Mouse (Mus musculus): ENCODE data around the gene Fam187b. TPM values are rescaled to one million over a fixed set of nuclear protein-coding genes. Genes with fewer than 3 reads are reported as not detected.

Fam187b gene
- polyA plus RNA-seq, 1 experiment = 0.38 TPM

DNA sequence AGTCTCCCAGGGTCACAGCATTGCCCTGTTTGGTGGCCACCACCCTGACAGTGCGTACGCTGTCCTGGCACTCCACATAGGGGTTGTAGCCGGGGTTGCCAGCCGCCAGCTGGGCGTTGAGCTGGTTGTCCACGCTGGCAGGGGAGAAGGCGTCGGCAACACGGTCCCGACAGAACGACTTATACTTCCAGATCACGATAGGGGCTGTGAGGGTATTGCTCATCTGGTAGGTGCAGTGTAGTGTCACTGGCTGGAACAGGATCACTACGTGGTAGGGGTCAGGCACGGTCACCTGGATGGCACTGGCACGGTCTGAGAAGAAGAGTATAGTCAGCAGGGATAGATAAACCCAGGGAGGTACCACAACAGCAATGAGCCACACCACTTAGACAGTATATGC lies 1.7 kb upstream of the Fam187b start:
- Histone ChIP-seq H3K4me3 (ENCODE audit: insufficient read depth, low read length) (no peak overlapping the region), H3K4me1 (ENCODE audit: control insufficient read depth, insufficient read depth, low read length) (no peaks in the 10 kb centered on the region), H3K27ac (ENCODE audit: insufficient read depth, low read length) (no peak overlapping the region)
- TF ChIP-seq CTCF (IDR thresholded peaks at IDR 0.05; ENCODE audit: extremely low read depth, insufficient read depth, low read length) (no peak), POLR2A (IDR thresholded peaks at IDR 0.05; ENCODE audit: extremely low read depth, insufficient read depth, low read length) (no peak)

DNA sequence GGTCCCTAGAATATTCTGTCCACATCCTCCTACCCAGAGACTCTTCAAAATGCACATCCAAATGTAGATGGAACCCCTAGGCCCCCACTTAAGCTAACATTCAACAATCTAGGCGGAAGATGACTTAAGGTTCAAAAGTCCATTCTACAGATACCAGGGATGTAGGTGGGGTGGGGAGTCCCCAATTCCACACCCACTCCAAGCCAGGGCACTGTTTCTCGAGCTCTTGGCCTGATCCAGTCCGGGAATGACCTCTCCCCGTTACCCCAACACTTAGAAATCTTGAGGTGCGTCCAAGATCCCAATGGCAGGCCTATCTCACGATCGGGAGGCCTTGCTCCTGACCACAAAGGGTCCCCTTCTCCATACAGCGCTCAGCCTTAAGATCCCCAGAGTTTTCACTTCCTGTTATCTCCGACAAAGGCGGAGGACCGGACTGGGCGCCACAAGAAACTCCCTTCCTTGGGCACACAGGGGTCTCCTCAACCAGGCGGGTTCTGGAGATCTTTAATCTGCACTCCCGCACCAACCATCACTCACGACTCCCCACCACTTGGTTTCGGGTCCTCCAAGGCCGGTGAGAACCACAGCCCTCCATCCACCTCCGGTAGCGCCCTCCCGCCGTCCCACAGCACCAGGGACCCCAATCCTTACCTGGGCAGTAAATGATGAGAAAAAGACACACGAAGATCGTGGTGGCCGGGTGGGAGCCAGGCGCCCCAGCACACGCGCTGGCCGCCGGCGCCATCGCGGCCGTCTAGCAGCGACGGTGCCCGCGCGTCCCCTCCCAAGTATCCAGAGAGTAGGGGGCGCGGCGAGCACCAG lies 952 bp upstream of the Fam187b start:
- TF ChIP-seq CTCF (IDR thresholded peaks at IDR 0.05; ENCODE audit: extremely low read depth, insufficient read depth, low read length) (no peak), POLR2A (IDR thresholded peaks at IDR 0.05; ENCODE audit: extremely low read depth, insufficient read depth, low read length) (no peak)
- Histone ChIP-seq H3K27ac (ENCODE audit: insufficient read depth, low read length) (peak overlapping the region; percentile 78), H3K4me1 (ENCODE audit: control insufficient read depth, insufficient read depth, low read length) (no peaks in the 10 kb centered on the region), H3K4me3 (ENCODE audit: insufficient read depth, low read length) (peak overlapping the region; percentile 2)

GRCm38 (mm10) chr7:30973251-30973500 lies 414 bp upstream of the Fam187b start, which contains the start of gene Lsr:
Lsr (minus strand) TSS chr7:30973464.
- Histone ChIP-seq H3K4me3 (ENCODE audit: insufficient read depth, low read length) (peak within 1 kb of the TSS; percentile 2), H3K27ac (ENCODE audit: insufficient read depth, low read length) (peak within 1 kb of the TSS; percentile 78), H3K4me1 (ENCODE audit: control insufficient read depth, insufficient read depth, low read length) (no peaks in the 10 kb centered on the region)
- TF ChIP-seq CTCF (IDR thresholded peaks at IDR 0.05; ENCODE audit: extremely low read depth, insufficient read depth, low read length) (no peak), POLR2A (IDR thresholded peaks at IDR 0.05; ENCODE audit: extremely low read depth, insufficient read depth, low read length) (no peak)

DNA sequence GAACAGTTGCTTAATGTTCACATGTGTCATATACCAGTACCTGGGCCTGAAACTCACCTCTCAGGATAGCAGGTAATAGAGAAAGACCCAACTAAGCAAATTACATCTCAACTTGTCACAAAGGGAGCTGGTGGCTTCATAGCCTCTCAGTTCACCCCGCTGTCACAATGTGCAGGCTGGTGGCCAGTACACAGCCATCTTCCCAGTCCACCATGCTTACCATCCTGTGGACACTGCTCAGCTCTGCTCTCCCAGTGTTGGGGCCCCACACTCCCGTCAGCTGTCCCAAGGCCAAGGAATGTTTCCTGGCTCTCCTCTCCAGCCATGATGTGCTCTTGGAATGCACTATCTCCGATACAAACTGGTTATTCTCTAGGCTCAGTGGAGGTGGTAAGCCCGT lies 8.1 kb downstream of the Fam187b start:
- TF ChIP-seq CTCF (IDR thresholded peaks at IDR 0.05; ENCODE audit: extremely low read depth, insufficient read depth, low read length) = no peak
- no peak for TF ChIP-seq POLR2A (IDR thresholded peaks at IDR 0.05; ENCODE audit: extremely low read depth, insufficient read depth, low read length)

GRCm38 (mm10) chr7:30985357-30985756 lies 11.8 kb downstream of the Fam187b start:
- Histone ChIP-seq H3K4me1 (ENCODE audit: control insufficient read depth, insufficient read depth, low read length) (no peaks in the 10 kb centered on the region), H3K27ac (ENCODE audit: insufficient read depth, low read length) (no peak overlapping the region), H3K4me3 (ENCODE audit: insufficient read depth, low read length) (no peak overlapping the region)
- no peak for TF ChIP-seq CTCF (IDR thresholded peaks at IDR 0.05; ENCODE audit: extremely low read depth, insufficient read depth, low read length)
- no peak for TF ChIP-seq POLR2A (IDR thresholded peaks at IDR 0.05; ENCODE audit: extremely low read depth, insufficient read depth, low read length)

More for the DNA sequence above, 8.1 kb downstream of the Fam187b start:
- Histone ChIP-seq H3K4me3 (ENCODE audit: insufficient read depth, low read length) (no peak overlapping the region), H3K27ac (ENCODE audit: insufficient read depth, low read length) (no peak overlapping the region), H3K4me1 (ENCODE audit: control insufficient read depth, insufficient read depth, low read length) (no peaks in the 10 kb centered on the region)

DNA sequence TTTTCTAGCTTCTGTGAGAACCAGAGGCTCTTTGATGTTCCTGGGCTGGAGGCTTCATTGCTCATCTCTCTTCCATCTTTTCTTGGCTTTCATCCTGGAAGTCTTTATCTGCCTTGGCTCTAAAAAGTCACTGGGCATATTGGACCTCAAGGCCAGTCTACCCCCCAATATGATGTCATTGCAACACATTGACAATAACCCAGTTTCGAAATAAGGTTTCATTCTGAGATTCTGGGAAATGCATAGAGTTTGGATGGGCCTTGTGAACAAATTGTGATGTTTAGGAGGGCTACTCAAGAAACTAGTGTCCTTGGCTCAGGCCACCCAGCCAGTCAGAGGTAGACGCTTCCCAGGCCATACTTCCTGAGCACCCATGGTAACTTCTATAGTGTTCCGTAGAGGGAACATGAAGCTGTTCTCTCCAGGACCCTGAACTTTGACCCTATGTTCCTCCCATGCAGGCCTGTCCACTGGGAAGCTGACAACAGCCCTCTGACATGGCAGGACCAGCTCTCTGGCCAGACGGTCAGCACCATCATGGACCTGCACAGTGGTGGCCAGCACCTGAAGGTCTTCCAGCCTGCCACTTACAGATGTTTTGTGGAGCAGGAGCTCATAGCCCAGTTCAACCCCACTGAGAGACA lies 15.1 kb downstream of the Fam187b start:
- TF ChIP-seq CTCF (IDR thresholded peaks at IDR 0.05; ENCODE audit: extremely low read depth, insufficient read depth, low read length) = no peak
- no peak for TF ChIP-seq POLR2A (IDR thresholded peaks at IDR 0.05; ENCODE audit: extremely low read depth, insufficient read depth, low read length)
- H3K4me3 ChIP-seq (ENCODE audit: insufficient read depth, low read length) = no peak overlapping the region
- H3K4me1 ChIP-seq (ENCODE audit: control insufficient read depth, insufficient read depth, low read length) = no peaks in the 10 kb centered on the region
- H3K27ac ChIP-seq (ENCODE audit: insufficient read depth, low read length) = no peak overlapping the region

GRCm38 (mm10) chr7:30992148-30992547 lies 18.6 kb downstream of the Fam187b start:
- H3K27ac ChIP-seq (ENCODE audit: insufficient read depth, low read length) = no peak overlapping the region
- H3K4me1 ChIP-seq (ENCODE audit: control insufficient read depth, insufficient read depth, low read length) = no peaks in the 10 kb centered on the region
- TF ChIP-seq CTCF (IDR thresholded peaks at IDR 0.05; ENCODE audit: extremely low read depth, insufficient read depth, low read length) = no peak
- TF ChIP-seq POLR2A (IDR thresholded peaks at IDR 0.05; ENCODE audit: extremely low read depth, insufficient read depth, low read length) = no peak
- H3K4me3 ChIP-seq (ENCODE audit: insufficient read depth, low read length) = no peak overlapping the region

- no peak overlapping the region for H3K4me3 ChIP-seq (ENCODE audit: insufficient read depth, low read length)
- H3K4me1 ChIP-seq (ENCODE audit: control insufficient read depth, insufficient read depth, low read length) = no peaks in the 10 kb centered on the region
- TF ChIP-seq POLR2A (IDR thresholded peaks at IDR 0.05; ENCODE audit: extremely low read depth, insufficient read depth, low read length) = no peak
- no peak for TF ChIP-seq CTCF (IDR thresholded peaks at IDR 0.05; ENCODE audit: extremely low read depth, insufficient read depth, low read length)
- no peak overlapping the region for H3K27ac ChIP-seq (ENCODE audit: insufficient read depth, low read length)
These were observed 20.4 kb downstream of the Fam187b start for GRCm38 (mm10) chr7:30993986-30994385.

- H3K4me3 ChIP-seq (ENCODE audit: insufficient read depth, low read length) = no peak overlapping the region
- H3K4me1 ChIP-seq (ENCODE audit: control insufficient read depth, insufficient read depth, low read length) = no peaks in the 10 kb centered on the region
- no peak overlapping the region for H3K27ac ChIP-seq (ENCODE audit: insufficient read depth, low read length)
- TF ChIP-seq POLR2A (IDR thresholded peaks at IDR 0.05; ENCODE audit: extremely low read depth, insufficient read depth, low read length) = no peak
- TF ChIP-seq CTCF (IDR thresholded peaks at IDR 0.05; ENCODE audit: extremely low read depth, insufficient read depth, low read length) = no peak
These were observed 22.9 kb downstream of the Fam187b start for GRCm38 (mm10) chr7:30996491-30996890.

DNA sequence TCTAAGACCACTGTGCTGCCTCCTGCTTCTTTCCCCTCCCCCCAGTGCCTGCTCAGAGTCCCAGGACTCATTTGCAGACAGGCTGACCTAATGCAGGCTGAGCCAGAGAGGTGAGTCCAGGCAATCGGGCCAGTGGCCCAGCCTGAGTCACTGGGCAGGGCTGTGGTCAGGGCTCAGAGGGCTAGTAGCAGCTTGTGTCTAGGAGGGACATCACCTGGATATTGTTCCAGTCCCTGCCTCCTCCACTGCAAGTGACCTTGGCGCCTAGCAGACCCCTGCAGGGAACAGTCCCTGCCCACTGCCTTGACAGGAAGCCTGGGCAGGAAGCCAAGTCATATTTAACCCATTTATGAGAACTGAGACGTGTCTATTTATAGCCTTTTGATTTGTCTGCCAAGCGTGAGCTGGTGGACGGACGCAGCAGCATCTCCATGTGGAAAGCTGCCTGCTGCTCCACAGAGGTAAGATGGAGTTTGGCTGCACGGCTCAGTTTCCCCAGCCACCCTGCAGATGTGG lies 27.0 kb downstream of the Fam187b start:
- H3K27ac ChIP-seq (ENCODE audit: insufficient read depth, low read length) = no peak overlapping the region
- H3K4me3 ChIP-seq (ENCODE audit: insufficient read depth, low read length) = no peak overlapping the region
- H3K4me1 ChIP-seq (ENCODE audit: control insufficient read depth, insufficient read depth, low read length) = no peaks in the 10 kb centered on the region
- TF ChIP-seq CTCF (IDR thresholded peaks at IDR 0.05; ENCODE audit: extremely low read depth, insufficient read depth, low read length) (no peak), POLR2A (IDR thresholded peaks at IDR 0.05; ENCODE audit: extremely low read depth, insufficient read depth, low read length) (no peak)
